8 mouse cellular contexts compared by ENCODE assay signal in the genomic region with DNA sequence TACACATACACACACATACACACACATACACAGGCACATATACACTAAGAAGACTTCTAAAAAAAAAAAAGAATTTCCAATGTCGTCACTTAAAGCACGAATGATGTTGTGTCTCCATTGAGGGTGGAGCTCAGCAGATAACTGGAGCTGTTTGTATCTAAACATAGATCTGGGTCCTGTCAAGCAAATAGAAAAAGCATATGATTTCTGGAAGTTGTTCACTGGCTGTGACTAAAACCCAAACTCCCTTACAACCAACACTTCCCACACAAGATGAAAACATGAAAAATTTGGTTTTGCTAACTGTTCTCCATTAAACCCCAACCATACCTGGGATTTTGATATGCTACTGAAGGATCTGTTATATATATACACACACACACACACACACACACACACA. TPM values are rescaled to one million over a fixed set of nuclear protein-coding genes. Genes with fewer than 3 reads are reported as not detected.
A peak's percentile ranks its signal among the peaks of the same experiment; 100 is the strongest.
DNase-seq lines count a peak whose midpoint lies in the region; ATAC-seq and TF ChIP-seq lines count a peak whose summit lies in the region.

No protein-coding gene starts in this region.

- intact Hi-C loops in heart, adult 2 months (cut with DNase I) = loop anchor here (5.0 kb wide), 1 partner anchor 80 kb away; no protein-coding TSS in a partner anchor

- no peak for TF ChIP-seq EP300 in heart, adult 2 months (IDR thresholded peaks at IDR 0.05; ENCODE audit: insufficient read depth, low read depth, low read length)

- TF ChIP-seq POLR2A in heart, adult 2 months (IDR thresholded peaks at IDR 0.05; ENCODE audit: insufficient read depth, low read depth, low read length) = no peak

- DNase-seq in heart, adult 2 months = no peak
- no peak for DNase-seq in liver, embryonic 11.5 days (ENCODE audit: low spot score)
- no peak for DNase-seq in liver
- no peak for DNase-seq in embryonic facial prominence, embryonic 14.5 days (ENCODE audit: low spot score)
- peak; percentile 77 for DNase-seq in naive thymus-derived CD4-positive, alpha-beta T cell, adult 2 months (ENCODE audit: low read depth)
- DNase-seq in spleen, postnatal 4 days (ENCODE audit: low spot score in 2 of 2) = no peak
- no peak for DNase-seq in retina, postnatal 1 day

- H3K36me3 ChIP-seq in heart, embryonic 11.5 days (ENCODE audit: control insufficient read depth, insufficient read depth, low read length) = no peaks in the 10 kb centered on the region
- H3K36me3 ChIP-seq in heart, adult 2 months (ENCODE audit: control insufficient read depth, insufficient read depth, low read length) = no peaks in the 10 kb centered on the region
- H3K36me3 ChIP-seq in liver, embryonic 11.5 days (ENCODE audit: control insufficient read depth, insufficient read depth, low read length) = no peaks in the 10 kb centered on the region
- H3K36me3 ChIP-seq in embryonic facial prominence, embryonic 14.5 days (ENCODE audit: control insufficient read depth, insufficient read depth, low read length) = no peaks in the 10 kb centered on the region

- peaks cover 22% of the 10 kb centered on the region for H3K4me1 ChIP-seq in heart, embryonic 11.5 days (ENCODE audit: control insufficient read depth, insufficient read depth, low read length)
- no peaks in the 10 kb centered on the region for H3K4me1 ChIP-seq in heart, adult 2 months (ENCODE audit: control insufficient read depth, insufficient read depth, low read length)
- H3K4me1 ChIP-seq in liver, embryonic 11.5 days (replicated peaks; ENCODE audit: control insufficient read depth, insufficient read depth, low read length) = peaks cover 16% of the 10 kb centered on the region
- peaks cover 16% of the 10 kb centered on the region; the same call in 1 of the 2 replicates for H3K4me1 ChIP-seq in embryonic facial prominence, embryonic 14.5 days (ENCODE audit: control insufficient read depth, insufficient read depth, low read length)

- no peaks in the 10 kb centered on the region; the same call in 1 of the 2 replicates for H3K27me3 ChIP-seq in heart, embryonic 11.5 days (ENCODE audit: control insufficient read depth, insufficient read depth, low read length)
- H3K27me3 ChIP-seq in heart, adult 2 months (ENCODE audit: control insufficient read depth, insufficient read depth, low read length) = no peaks in the 10 kb centered on the region
- H3K27me3 ChIP-seq in liver, embryonic 11.5 days (replicated peaks; ENCODE audit: control insufficient read depth, insufficient read depth, low read length) = no peaks in the 10 kb centered on the region
- no peaks in the 10 kb centered on the region for H3K27me3 ChIP-seq in embryonic facial prominence, embryonic 14.5 days (replicated peaks; ENCODE audit: control insufficient read depth, insufficient read depth, low read length)

- no peak overlapping the region for H3K9ac ChIP-seq in heart, embryonic 11.5 days (ENCODE audit: low read depth, low read length)
- no peak overlapping the region for H3K9ac ChIP-seq in heart, adult 2 months (ENCODE audit: low read depth, low read length)
- no peak overlapping the region for H3K9ac ChIP-seq in liver, embryonic 11.5 days (ENCODE audit: low read depth, low read length)
- no peak overlapping the region for H3K9ac ChIP-seq in embryonic facial prominence, embryonic 14.5 days (ENCODE audit: low read depth, low read length)

- H3K4me3 ChIP-seq in heart, embryonic 11.5 days (ENCODE audit: low read depth, low read length) = no peak overlapping the region
- H3K4me3 ChIP-seq in heart, adult 2 months = no peak overlapping the region
- no peak overlapping the region for H3K4me3 ChIP-seq in liver, embryonic 11.5 days (ENCODE audit: low read depth, low read length)
- H3K4me3 ChIP-seq in embryonic facial prominence, embryonic 14.5 days (ENCODE audit: low read depth, low read length) = no peak overlapping the region

- WGBS in heart, embryonic 11.5 days (ENCODE audit: insufficient replicate concordance) = 76% methylated on average over 2 of the region's 2 CpGs
- 91% methylated on average over 2 of the region's 2 CpGs for WGBS in heart, adult 2 months
- 83% methylated on average over 2 of the region's 2 CpGs for WGBS in liver, embryonic 11.5 days
- 86% methylated on average over 2 of the region's 2 CpGs for WGBS in embryonic facial prominence, embryonic 14.5 days

- peak overlapping the region; percentile 64 for H3K4me2 ChIP-seq in heart, embryonic 11.5 days
- H3K4me2 ChIP-seq in liver, embryonic 11.5 days = peak overlapping the region; percentile 56; the same call in 1 of the 2 replicates
- H3K4me2 ChIP-seq in embryonic facial prominence, embryonic 14.5 days (ENCODE audit: low read depth, low read length) = peak overlapping the region; percentile 50

- H3K9me3 ChIP-seq in heart, embryonic 11.5 days (replicated peaks; ENCODE audit: control insufficient read depth, low read length) = no peaks in the 10 kb centered on the region
- H3K9me3 ChIP-seq in liver, embryonic 11.5 days (ENCODE audit: control insufficient read depth, low read length) = no peaks in the 10 kb centered on the region
- no peaks in the 10 kb centered on the region for H3K9me3 ChIP-seq in embryonic facial prominence, embryonic 14.5 days (ENCODE audit: control insufficient read depth, low read length)

- TF ChIP-seq CTCF in heart, adult 2 months (IDR thresholded peaks at IDR 0.05) = no peak

- no peaks in the 10 kb centered on the region for H3K79me2 ChIP-seq in heart, adult 2 months (replicated peaks; ENCODE audit: control insufficient read depth, insufficient read depth, low read length)

- peak overlapping the region; percentile 87 for H3K27ac ChIP-seq in heart, embryonic 11.5 days (ENCODE audit: low read depth, low read length)
- no peak overlapping the region for H3K27ac ChIP-seq in heart, adult 2 months
- no peak overlapping the region for H3K27ac ChIP-seq in liver, embryonic 11.5 days (ENCODE audit: low read depth, low read length)
- peak overlapping the region; percentile 86; the same call in 1 of the 2 replicates for H3K27ac ChIP-seq in embryonic facial prominence, embryonic 14.5 days (replicated peaks; ENCODE audit: low read depth, low read length)

- no peak for ATAC-seq in heart, embryonic 11.5 days (replicated peaks; ENCODE audit: insufficient number of reproducible peaks, low FRiP score, low TSS enrichment)
- ATAC-seq in liver, embryonic 11.5 days (replicated peaks; ENCODE audit: low FRiP score) = no peak
- no peak for ATAC-seq in embryonic facial prominence, embryonic 14.5 days (ENCODE audit: low read depth)

RNA-seq across cellular contexts. Expression of gene Map3k1, which starts 58.5 kb away (rescaled TPM):
- 15.8 and 19.3 TPM in 2 replicates for polyA plus RNA-seq in heart, embryonic 11.5 days (2014; fragmentation: Nextera tagmentation; extraction: Ambion mirVana)
- total RNA-seq in heart, adult 2 months (2021) = 10 to 100 TPM; 15.2 to 24.6 TPM
- polyA plus RNA-seq in heart, adult 2 months (2012; rRNA removed) = 10.7 and 14.0 TPM in 2 replicates
- polyA plus RNA-seq in liver, embryonic 11.5 days (2014; fragmentation: Nextera tagmentation; extraction: Ambion mirVana) = 19.8 and 20.6 TPM in 2 replicates
- 17.7 TPM in 2 replicates for polyA plus RNA-seq in embryonic facial prominence, embryonic 14.5 days (2014; fragmentation: Nextera tagmentation; extraction: Ambion mirVana)

Comparison
In these comparisons a context has a peak if more than half of its experiments do, and no peak if none do; other contexts are left out.
1. H3K27ac ChIP-seq: peak in heart, embryonic 11.5 days (single experiment) and embryonic facial prominence, embryonic 14.5 days (single experiment); none in heart, adult 2 months (single experiment) and liver, embryonic 11.5 days (single experiment).
2. Peak in every context shown above with its lines, with median percentiles within 50 percentile points of each other: H3K4me2 ChIP-seq.